Mouse (Mus musculus): Measurements from ENCODE around the gene B3gntl1. TPM values are rescaled to one million over a fixed set of nuclear protein-coding genes. Genes with fewer than 3 reads are reported as not detected.
"Not testable (repeated sequence)": the region's sequence is repeated elsewhere in the genome, so short reads cannot be mapped to it uniquely, and the experiment has no call there.

B3gntl1 gene
- total RNA-seq, 1 experiment from 2014 or later: 16.2 TPM

DNA sequence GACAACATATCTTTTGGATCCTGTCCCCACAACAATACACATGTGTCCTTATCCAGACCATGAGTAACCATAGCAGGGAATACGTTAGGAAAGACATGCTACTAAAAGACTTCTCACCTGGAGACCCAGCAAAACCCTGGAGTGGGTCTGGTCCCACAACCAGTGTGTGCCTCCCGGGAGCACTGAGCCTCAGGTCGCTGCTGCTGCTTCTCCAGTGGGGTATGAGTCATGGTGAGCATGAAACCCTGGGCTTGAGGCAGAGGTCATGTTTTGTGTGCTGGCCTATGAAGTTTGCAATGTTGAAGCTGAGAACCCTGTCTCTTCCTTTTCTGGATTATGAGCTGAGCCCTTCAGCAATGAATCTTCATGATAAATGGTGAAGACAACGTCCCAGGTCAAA, 13.1 kb upstream of the B3gntl1 start:
- no peak for ATAC-seq (replicated peaks; ENCODE audit: low read depth, poor library complexity, severe bottlenecking)

GRCm38 (mm10) chr11:121685491-121686001, 12.6 kb upstream of the B3gntl1 start:
- no peak for ATAC-seq (replicated peaks; ENCODE audit: low read depth, poor library complexity, severe bottlenecking)

GRCm38 (mm10) chr11:121683243-121683642, 10.3 kb upstream of the B3gntl1 start:
- no peak for ATAC-seq (replicated peaks; ENCODE audit: low read depth, poor library complexity, severe bottlenecking)

DNA sequence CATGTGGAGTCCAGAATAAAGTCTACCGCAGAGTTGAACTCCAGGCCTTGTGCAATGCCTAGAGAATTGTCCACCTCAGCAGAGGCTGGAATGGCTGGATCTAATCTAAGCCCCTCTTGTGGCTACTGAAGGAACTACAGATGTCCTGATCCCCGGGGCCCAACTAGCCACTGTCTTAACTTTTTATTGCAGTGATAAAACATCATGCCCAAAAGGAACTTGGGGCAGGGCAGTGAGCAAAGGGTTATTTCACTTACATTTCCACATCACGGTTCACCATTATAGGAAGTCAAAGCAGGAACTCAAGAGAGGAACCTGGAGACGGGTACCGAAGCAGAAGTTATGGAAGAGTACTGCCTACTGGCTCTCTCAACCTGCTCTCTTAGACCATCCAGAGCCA, 7.8 kb upstream of the B3gntl1 start:
- peak; percentile 85 for ATAC-seq (replicated peaks; ENCODE audit: low read depth, poor library complexity, severe bottlenecking)

DNA sequence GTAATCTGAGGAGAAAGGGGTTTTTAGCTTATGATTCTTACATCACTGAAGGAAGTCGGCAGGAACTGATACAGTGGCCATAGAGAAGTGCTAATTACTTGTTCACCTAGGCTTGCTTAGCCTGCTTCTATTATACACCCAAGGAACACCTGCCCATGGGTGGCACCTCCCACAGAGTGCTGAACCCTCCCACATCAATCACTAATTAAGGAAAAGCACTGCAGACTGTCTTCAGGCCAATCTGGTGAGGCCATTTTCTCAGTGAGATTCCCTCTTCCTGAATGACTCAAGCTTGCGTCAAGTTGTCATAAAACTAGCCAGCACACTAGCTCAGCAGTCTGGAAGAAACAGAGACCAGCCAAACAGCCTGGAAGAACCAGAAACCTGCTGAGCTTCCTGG, 6.6 kb upstream of the B3gntl1 start:
- no peak for ATAC-seq (replicated peaks; ENCODE audit: low read depth, poor library complexity, severe bottlenecking)

- no peak for ATAC-seq (replicated peaks; ENCODE audit: low read depth, poor library complexity, severe bottlenecking)
Observed at GRCm38 (mm10) chr11:121676836-121677235, 3.9 kb upstream of the B3gntl1 start.

- ATAC-seq (replicated peaks; ENCODE audit: low read depth, poor library complexity, severe bottlenecking): no peak
Observed at GRCm38 (mm10) chr11:121673629-121674028, 676 bp upstream of the B3gntl1 start.

GRCm38 (mm10) chr11:121672312-121672989, 502 bp downstream of the B3gntl1 start:
- no peak for ATAC-seq (replicated peaks; ENCODE audit: low read depth, poor library complexity, severe bottlenecking)

GRCm38 (mm10) chr11:121670926-121671325, 2.0 kb downstream of the B3gntl1 start:
- ATAC-seq (replicated peaks; ENCODE audit: low read depth, poor library complexity, severe bottlenecking): no peak

- no peak for ATAC-seq (replicated peaks; ENCODE audit: low read depth, poor library complexity, severe bottlenecking)
Observed at GRCm38 (mm10) chr11:121668776-121669175, 4.2 kb downstream of the B3gntl1 start.

- ATAC-seq (replicated peaks; ENCODE audit: low read depth, poor library complexity, severe bottlenecking): no peak
Observed at GRCm38 (mm10) chr11:121667541-121667940, 5.4 kb downstream of the B3gntl1 start.

- no peak for ATAC-seq (replicated peaks; ENCODE audit: low read depth, poor library complexity, severe bottlenecking)
Observed at GRCm38 (mm10) chr11:121661116-121661515, 11.8 kb downstream of the B3gntl1 start.

GRCm38 (mm10) chr11:121660604-121661003, 12.3 kb downstream of the B3gntl1 start:
- not testable (repeated sequence) for ATAC-seq (replicated peaks; ENCODE audit: low read depth, poor library complexity, severe bottlenecking)

DNA sequence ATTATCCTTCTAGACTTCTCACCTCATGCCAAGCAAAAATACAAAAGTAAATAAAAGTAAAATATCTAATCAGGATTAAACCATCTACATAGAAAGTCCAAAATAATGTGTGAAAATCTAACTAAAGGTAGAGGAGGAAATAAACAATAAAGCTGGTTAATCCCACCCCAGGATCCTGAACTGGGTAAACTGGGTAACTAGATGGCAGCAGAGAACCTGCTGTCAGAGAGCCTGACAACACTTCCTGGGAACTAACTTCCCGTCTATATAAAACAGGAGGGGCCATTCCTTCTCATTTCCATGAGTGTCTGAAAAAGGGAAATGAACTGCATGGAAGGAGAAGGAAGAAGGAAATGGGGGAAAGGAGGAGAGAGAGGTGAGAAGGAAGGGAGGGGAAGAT, 14.8 kb downstream of the B3gntl1 start:
- ATAC-seq (replicated peaks; ENCODE audit: low read depth, poor library complexity, severe bottlenecking): no peak

GRCm38 (mm10) chr11:121655807-121656511, 17.0 kb downstream of the B3gntl1 start:
- peak; percentile 82 for ATAC-seq (replicated peaks; ENCODE audit: low read depth, poor library complexity, severe bottlenecking)

DNA sequence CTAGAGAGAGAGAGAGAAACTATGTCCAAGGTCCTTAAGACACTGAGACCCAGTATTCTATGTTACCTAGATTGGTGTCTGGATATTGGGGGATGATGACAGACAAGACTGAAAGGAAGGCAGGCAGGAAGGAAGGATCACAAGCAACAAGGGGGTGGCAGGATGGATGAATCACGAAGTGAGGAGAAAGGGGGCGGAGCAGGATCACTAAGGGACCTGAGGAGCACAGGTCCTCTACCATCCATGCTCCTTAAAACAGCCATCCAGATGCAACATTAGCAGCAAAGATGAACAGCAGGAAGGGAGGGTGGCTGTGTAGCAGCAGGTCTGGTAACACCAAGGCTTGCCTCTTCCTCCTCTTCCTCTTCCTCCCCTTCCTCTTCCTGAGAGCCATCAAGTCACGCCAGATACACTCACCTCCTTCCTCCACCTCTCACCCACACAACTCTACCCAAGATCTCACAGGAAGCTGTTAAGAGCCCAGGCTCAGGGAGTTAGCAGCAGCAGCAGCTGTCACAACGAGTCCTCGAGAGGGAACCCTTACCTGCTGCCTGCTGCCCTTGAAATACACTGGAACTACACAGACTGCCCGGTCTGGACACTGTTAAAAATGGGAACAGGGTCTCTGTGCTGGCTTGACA, 17.7 kb downstream of the B3gntl1 start:
- peak; percentile 37 for ATAC-seq (replicated peaks; ENCODE audit: low read depth, poor library complexity, severe bottlenecking)

DNA sequence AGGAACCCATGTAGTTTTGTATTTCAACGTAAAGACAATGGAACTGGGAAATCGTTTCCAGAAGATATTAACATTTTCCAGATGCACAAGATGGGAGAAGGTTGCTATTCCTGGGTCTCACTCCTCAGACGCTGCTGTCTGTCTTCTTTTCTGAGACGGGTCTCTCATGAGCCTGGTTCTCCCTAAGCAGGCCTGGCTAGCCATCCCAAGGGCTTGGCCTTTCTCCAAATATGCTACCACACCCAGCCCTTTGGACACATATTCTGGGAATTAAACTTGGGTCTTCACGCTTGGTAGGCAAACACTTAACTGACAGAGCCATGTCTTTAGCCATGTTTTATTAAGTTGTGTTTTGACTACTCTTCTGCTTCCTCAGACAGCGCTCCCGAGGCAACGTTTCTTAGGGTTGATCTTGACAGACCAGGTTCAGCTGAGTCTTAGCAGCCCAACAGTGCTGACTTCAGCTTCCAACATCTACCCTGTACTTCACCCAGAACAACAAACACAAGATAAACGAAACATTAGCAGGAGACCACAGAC, 18.5 kb downstream of the B3gntl1 start:
- ATAC-seq (replicated peaks; ENCODE audit: low read depth, poor library complexity, severe bottlenecking): no peak

DNA sequence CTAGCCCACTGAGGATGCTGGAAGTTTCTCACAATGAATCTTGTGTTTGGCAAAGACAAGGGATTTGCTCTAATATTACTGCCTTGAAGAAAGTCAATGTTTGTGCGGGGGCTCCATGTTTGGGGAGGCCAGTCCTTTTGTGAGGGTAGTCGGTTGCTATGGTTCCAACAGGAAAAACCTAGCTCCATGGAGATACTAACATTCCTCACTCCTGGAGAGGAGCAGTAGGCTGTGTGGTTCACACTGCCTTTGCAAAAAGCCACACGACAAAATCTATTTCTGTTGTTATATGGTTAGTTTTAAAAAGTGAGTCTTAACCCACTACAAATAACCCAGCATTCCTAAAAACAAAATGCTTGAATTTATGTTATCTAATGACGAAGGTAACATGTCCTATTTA, 19.3 kb downstream of the B3gntl1 start:
- no peak for ATAC-seq (replicated peaks; ENCODE audit: low read depth, poor library complexity, severe bottlenecking)

GRCm38 (mm10) chr11:121652547-121653305, 20.2 kb downstream of the B3gntl1 start:
- ATAC-seq (replicated peaks; ENCODE audit: low read depth, poor library complexity, severe bottlenecking): peak; percentile 48

- no peak for ATAC-seq (replicated peaks; ENCODE audit: low read depth, poor library complexity, severe bottlenecking)
Observed at GRCm38 (mm10) chr11:121651983-121652382, 21.0 kb downstream of the B3gntl1 start.
